Mouse (Mus musculus): ENCODE measurements around the gene Prkce.

Gene Prkce

DNA sequence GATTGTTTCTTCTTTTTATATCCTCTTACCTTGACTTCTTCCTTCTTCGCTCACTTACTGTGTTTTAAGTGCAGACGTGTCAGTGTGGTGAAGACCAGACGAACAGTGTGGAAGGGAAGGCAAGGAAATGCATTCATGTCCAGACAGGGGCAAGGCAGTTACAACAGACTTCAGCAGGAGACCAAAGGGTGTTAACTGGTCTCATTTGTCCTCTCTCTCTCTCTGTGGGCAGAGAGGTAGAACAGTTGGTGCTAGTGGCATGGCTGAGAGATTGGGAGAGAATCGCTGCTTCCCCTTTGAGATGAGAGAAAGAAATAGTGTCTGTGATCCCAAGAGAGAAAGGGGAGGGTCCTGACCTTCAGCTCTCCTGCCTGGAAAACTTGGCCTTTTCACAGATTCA lies 186.5 kb downstream of the Prkce start:
- in situ Hi-C loops (cut with MboI; ENCODE audit: unreplicated experiment in 2 of 2), result no loop called here

DNA sequence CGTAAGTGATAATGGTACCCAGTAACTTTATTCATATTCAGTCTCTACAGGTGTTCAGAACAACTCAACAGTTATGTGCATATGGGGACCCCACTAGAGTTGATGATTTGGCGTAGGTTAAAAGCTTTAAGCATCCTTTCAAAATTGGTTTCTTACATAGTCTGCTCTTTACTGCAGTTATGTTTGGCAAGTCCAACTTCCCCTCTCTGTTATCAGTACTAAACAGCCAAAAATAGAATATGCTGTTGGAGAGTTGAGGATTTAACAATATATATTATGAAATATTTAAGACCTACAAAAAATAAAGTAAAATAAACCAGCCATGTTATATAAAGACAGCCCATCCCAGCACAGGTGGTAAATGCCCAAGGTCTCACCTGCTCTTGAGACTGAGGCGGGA lies 187.3 kb downstream of the Prkce start:
- in situ Hi-C loops (cut with MboI; ENCODE audit: unreplicated experiment in 2 of 2), result no loop called here

DNA sequence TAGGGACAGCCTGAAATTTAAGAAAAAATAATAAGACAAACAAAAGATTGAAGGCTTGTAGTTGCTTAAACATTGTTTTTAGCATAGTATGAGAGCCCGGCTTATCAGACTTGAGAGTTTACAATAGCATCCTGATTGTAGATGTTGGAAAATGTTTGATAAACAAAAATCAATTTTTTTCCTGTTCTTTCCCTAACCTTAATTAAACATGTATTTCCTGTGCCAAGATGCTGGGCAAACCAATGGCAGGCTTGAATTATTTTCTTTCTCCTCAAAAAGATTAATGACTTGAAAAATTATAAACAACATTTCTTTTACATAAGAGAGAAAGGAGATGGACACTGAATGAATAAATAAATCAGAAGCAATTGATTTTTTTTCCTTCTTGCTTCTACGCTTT lies 187.7 kb downstream of the Prkce start:
- in situ Hi-C loops (cut with MboI; ENCODE audit: unreplicated experiment in 2 of 2), result no loop called here

DNA sequence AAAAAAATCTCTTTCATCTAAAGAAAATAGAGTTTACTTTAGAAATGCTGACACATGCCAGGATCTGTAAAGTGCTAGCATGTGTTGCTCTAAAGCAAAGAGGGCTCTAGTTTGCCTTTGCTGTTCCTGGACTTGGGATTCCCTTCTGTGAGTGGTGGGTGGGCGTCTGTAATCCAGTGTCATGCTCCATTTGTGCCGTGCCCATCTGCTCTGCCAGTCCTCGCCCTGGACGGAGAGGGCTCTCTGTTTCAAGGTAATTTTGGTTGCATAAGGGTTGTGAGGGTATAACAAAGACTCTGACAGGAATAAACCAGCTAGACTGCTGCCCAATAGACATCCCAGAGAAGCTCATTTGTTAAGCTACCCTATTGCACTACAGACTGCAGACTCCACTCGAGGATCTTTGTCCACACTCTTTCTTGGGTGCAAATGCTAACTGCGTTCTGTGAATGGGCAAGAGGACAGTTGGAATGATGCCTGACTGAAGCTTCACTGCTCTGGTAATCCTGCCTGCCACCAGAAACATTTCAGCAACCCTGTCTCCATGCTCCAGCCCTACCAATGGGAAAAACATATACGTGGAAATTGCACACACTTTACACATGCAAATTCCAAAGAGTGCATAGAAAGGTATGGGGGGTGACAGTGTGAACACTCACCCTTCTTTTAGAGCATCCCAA lies 188.3 kb downstream of the Prkce start:
- in situ Hi-C loops (cut with MboI; ENCODE audit: unreplicated experiment in 2 of 2), result no loop called here

DNA sequence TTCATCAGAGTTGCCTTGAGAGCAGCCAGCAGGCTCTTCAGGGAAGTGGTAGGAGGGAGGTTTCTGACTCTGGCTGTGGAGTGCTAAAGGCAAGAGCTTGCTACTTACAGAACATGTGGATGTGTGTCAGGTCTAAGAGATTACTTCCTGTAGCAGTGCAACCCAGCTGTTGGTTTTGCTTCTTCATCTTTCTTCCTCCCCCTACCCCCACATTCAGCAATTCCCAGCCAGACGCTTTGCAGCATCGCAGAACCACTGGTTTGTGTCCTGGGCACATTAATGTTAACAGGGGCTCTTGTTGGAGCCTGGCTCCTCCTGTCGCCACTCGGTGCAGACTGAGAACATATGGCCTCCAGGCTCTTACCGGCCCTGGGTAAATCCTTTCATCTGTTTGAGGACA lies 190.8 kb downstream of the Prkce start:
- in situ Hi-C loops (cut with MboI; ENCODE audit: unreplicated experiment in 2 of 2), result no loop called here

DNA sequence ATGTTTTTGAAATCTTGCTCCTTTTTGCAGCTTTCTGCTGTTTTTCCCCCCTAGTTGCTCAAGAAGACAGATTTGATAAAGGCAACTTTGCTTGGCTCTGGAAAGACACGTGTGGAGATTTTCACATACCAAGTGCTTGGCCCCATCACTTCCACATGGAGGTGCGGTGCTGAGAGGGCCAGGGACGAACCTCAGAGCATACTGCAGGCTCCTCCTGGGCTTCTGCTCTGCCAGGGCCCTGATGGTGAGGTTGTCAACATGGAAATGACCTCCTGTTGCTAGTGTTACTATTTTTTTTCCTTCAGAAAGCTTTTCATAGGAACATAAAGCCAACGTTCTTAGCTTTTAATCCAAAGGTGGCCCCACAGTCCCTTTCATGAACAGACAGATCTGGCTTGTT lies 191.3 kb downstream of the Prkce start:
- in situ Hi-C loops (cut with MboI; ENCODE audit: unreplicated experiment in 2 of 2), result no loop called here

DNA sequence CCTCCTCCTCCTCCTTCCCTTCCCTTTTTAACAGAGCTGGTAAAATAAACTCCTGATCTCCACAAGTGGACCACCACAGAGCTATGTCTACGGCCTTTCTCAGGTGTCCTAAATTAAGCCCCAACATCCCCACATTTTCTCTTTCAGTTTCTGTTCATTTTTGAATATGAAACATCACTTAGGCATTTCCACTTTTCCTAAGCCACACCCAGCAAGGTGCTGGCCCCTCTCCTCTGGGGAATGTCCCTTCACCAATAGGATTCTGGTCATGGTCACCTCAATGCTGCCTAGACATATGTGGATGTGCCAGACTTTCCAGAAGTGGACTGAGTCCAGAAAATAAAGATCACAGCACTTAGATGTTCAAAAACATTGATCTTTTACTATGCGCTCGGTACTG lies 193.3 kb downstream of the Prkce start:
- in situ Hi-C loops (cut with MboI; ENCODE audit: unreplicated experiment in 2 of 2), result no loop called here

DNA sequence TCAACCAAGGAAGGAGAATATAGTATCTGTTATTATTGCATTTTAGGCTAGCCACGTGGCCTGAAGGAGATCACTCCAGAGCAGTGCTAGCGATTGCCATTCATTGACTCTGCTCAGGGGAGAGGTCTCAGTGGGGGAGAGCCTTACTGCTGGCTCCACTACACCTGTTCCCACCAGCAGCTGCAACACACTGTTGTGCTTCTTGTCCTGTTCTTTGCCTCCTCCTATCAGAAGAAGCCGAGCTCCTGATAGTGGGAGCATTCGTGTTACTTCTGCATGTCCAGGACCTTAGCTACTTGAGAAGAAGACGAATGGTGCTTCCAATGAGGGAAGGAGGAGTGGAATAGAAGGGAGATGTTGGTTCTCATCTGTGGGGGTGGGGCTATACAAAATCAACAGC lies 195.8 kb downstream of the Prkce start:
- in situ Hi-C loops (cut with MboI; ENCODE audit: unreplicated experiment in 2 of 2), result no loop called here

DNA sequence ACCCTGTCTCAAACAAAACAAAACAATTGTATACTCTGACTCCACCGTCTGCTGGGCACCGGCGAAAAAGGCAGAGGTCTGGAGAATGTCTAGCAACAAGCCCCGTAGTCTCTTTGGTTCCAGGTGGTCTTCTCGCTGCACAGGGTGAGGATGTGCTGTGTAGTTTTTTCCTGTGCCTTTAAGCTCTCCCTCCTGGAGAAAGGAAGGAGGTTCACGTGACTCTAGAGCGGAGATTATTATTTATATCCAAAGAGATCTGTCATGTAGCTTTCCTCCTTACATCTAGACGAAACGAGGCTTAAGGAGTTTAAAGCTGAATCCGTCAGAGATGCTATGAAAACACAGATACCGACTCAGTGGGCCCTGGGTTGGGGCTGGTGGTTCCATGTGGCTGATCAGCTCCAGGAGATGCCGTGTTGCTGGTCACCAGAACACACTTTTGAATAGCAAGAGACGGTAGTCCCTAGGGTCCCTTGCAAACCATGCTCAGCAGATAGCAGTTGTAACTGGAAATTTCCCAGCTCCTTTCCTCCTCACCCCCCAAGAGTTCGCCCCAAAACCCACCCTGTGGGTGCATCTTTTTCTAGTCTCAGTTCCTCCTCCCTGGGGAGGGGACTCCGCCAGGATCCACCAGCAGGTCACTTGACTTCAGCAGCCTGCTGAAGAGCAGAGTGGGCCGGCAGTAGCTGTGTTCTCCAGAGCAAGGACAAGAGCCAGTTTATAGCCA lies 196.9 kb downstream of the Prkce start:
- in situ Hi-C loops (cut with MboI; ENCODE audit: unreplicated experiment in 2 of 2), result no loop called here

DNA sequence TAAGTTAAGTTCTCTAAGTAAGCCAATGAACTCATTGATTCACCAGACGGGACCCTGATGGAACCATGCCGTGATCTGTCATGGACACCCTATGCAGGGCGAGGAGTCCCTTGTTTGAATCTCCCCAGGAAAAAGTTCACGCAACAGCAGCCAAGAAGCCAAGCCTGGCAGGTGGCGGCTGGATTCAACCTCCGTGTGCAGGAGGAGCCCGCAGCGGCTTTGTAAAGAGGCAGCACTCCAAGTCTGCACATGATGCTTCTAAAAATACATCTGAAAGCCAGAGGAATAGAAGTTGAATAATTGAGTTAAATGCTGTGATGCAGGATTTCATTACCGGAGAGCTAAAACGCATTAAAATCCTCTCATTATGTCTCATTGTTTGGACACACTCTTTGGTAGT lies 199.3 kb downstream of the Prkce start:
- in situ Hi-C loops (cut with MboI; ENCODE audit: unreplicated experiment in 2 of 2), result no loop called here

DNA sequence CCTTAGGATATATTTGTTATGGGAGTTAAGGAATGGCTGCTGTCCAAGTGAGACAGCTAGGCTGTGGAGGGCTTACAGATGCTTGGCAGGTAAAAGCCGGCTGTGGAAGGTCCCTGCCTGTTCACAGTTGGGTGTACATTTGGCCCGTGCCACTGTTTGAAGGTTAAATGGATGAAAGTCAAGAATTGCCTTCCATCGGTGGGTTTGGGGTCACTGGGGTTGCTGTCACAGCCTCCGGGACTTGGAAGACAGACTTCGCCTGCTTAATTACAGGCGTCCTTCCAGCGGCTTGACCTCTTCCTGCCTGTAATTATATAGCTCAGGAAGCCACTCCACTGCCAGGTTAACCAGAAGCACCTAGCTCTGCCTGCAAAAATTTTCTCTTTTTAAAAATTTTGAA lies 200.1 kb downstream of the Prkce start:
- in situ Hi-C loops (cut with MboI; ENCODE audit: unreplicated experiment in 2 of 2), result no loop called here

DNA sequence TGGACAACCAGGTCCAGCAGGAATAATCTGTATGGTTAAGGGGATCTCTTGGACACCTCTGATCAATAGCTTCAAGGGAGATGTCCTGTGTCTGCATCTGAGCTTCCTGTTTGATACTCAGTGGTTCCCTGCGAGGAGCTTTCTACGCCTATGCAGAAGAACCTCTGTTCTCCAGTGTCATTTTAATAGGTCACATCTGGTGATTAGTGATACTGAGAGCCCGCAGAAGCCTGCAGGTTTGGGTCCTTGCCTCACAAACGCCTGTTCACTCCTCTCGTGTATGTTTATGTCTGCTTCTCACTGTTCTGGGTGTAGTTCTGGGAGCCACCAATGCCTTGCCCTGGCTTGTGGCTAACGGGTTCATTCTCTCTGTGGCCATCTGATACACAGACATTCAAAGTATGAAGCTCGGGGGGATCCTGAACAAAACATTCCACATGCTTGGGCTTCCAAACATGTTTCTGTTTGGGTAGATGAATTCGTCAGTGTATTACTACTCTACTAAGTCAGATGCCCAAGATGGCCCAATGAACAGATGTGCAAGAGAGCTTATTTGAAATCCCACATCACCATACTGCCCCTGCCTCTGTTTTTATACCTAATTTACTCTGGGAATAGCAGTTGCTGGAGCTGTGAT lies 202.6 kb downstream of the Prkce start:
- in situ Hi-C loops (cut with MboI; ENCODE audit: unreplicated experiment in 2 of 2), result no loop called here

DNA sequence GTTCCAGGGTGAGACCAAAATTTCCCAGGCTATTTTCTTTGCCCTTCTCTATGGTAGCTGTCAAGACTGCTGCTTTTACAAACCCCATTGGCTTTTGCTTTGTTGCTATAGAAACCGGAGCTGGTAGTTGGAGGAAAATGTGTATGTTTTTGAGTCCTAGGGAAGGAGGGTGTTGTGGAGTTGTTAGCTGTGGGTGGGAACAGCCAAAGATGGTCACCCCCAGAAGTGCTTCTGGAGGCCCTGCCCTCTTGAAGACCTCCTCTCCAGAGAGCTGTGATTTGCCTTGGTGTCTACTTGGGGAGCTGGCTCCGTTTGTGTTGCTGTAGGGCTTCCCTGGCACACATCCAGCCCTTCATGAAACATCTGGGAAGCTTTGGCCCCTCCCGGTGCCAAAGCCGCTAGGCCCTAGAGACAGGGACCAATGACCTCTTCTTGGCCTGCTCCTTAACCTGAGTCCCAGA lies 203.5 kb downstream of the Prkce start:
- in situ Hi-C loops (cut with MboI; ENCODE audit: unreplicated experiment in 2 of 2), result no loop called here

DNA sequence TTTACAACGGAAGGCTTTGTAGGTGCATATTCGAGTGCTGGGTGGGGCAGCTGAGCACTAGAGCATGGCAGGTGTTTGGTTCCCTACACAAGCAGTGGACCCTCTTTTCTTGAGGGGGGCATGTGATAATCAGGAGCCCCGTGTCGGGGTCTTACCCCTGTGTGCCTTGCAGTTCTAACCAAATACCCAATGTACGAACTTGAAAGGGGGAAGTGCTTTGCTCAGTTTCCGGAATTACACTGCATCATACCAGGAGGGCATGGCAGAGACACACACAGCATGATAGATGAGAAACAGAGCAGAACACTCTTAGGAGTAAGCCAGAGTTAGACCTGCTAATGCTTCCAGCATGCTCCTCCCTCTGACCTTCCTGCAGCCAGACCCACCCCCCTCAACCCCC lies 208.8 kb downstream of the Prkce start:
- in situ Hi-C loops (cut with MboI; ENCODE audit: unreplicated experiment in 2 of 2), result no loop called here

DNA sequence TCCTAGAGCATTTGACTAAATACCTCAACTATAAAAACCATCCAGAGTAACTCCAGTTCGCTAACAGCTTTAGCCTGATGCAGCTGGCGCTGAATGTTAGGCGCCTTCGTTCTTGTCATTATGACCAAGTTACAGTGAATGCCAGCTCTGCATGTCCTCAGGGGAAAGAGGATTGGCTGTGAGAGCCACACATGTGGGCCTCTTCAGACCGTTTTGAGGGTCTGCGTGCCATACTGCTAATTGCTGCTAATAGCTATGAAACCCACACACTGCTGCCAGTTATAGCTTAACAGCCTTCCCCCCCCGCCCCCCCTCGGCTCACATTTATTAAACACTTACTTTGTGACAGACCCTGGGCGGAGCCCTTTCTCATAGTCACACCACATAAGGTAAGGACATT lies 210.3 kb downstream of the Prkce start:
- in situ Hi-C loops (cut with MboI; ENCODE audit: unreplicated experiment in 2 of 2), result no loop called here

DNA sequence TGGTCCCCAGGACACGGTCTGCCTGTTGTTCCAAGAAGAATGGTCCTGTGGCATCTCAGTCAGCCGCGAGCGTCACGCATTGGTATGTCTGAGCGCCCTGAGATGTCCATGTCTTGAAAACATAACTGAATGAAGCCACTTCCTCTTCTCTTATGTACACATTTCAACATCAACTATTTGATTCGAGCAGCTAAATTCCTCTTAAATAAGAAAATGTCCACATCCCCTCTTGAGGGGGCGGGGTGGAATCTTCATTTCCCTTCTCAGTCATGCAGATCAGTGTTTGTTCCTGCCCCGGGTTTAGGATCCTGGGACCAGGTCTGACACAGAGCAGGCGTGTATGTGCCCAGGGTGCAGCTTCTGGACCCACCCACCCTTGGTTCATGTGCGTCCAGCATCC lies 211.0 kb downstream of the Prkce start:
- in situ Hi-C loops (cut with MboI; ENCODE audit: unreplicated experiment in 2 of 2), result no loop called here

DNA sequence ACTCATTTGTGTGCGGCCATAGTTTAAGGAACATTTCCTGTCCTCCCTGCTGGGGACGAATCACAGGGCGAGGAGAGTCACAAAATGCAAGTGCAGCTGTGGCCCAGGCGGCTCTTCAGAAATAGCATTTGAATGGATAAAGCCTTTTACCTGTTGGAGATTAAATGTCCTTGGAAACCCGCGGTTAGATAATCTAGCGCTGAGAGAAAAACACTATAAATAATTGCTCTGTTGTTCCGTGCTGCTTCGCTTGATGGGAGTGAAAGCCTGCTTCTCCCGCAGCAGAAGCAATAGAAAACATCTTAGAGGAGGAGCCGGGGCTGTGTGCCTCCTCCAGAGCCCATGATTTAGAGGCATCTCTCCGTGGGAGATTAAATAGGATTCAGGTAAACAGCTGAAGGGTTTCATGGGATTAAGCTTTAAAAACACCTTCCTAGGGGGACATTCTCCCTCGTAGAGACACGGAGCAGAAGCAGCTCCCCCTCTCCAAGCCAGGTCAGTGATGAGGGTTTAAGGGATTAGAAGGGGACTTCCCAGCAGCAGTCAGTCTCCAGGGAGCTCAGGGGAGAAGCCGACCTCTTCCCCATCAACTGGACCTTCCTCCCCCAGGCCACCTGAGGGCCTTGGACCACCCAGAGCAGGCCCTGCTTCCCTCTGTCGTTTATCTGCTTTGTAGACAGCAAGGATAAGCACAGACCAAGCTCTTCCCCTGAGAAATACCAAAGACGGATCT lies 212.0 kb downstream of the Prkce start:
- in situ Hi-C loops (cut with MboI; ENCODE audit: unreplicated experiment in 2 of 2), result loop anchor here (5.0 kb wide), 2 partner anchors 43 to 53 kb away; no protein-coding TSS in a partner anchor

DNA sequence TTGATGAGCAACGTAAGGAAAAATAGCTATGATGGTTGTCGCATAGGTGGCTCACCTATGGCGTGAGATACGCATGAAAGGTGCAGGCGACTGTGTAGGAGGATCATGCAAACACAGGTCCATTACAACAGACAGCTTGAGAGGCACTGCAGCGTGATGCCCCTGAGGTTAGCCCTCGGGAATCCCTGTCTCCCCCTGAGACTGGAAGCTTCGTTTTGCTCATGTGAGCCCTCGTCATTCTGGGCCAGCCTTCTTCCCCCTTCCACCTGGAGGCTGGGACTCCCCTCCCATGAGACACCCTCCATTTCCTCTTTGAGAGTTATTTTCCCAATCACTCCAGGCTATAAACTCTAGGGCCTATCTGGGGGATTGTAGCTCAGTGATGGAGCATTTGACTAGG lies 213.9 kb downstream of the Prkce start:
- in situ Hi-C loops (cut with MboI; ENCODE audit: unreplicated experiment in 2 of 2), result loop anchor here (5.0 kb wide), 2 partner anchors 41 to 51 kb away; no protein-coding TSS in a partner anchor

DNA sequence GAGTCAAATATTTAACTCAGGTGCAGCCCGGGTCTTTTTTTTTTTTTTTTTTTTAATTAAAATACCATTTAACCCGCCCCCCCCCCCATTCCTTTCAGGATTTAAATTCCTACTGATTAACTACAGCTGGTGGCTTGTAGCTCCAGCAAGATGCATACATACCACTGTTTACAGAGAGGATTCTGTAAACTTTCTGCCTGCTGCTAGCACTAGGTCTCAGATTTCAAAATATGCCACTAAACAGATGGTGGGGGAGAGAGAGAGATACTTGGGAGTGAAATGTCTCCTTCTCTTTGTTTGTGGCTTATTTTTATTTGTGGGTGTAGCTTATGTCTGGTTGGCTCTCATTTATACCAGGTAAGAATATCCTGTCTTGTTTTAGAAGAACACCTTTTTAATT lies 215.3 kb downstream of the Prkce start:
- in situ Hi-C loops (cut with MboI; ENCODE audit: unreplicated experiment in 2 of 2), result loop anchor here (5.0 kb wide), 2 partner anchors 39 to 49 kb away; no protein-coding TSS in a partner anchor

DNA sequence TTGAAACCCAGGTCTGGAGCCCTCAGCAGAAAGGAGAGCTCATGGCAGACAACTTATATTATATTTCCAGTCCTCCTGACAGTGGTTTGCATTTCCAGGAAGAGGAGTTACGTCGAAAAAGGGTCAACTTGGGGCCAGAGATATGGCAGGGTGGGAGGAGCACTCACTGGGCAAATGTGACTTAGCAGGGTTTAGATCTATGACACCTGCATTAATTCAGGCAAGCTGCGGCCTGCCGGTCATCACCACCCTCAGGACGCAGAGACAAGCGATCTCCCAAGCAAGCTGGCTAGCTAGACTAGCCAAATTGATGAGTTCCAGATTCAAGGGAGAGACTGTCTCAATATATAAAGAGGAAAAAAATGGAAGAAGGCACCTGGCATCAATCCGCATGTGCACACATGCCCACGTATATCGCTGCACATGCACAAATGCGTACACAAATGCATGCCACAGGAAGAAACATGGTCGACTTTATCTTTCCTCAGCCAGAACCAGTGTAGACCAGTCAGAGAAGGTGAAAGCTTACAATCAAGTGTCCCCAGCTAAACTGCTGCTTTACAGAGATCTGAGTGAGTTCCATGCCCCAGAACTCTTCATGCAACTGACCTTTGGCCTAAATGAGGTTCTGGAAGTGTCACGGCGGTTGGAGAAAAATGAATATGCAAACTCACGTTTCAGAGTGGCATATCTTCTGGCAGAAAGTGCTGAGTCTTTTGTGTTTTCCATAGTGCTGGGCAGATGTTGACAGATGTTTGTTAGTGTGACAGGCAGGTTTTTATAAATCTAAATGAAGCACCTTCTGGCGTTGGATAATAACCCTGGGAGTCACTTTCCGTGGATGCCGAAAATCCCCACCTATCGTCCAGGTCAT lies 216.4 kb downstream of the Prkce start:
- in situ Hi-C loops (cut with MboI; ENCODE audit: unreplicated experiment in 2 of 2), result loop anchor here (5.0 kb wide), 2 partner anchors 38 to 48 kb away; no protein-coding TSS in a partner anchor
